ENCODE assay signal across 17 mouse cellular contexts in the genomic region with DNA sequence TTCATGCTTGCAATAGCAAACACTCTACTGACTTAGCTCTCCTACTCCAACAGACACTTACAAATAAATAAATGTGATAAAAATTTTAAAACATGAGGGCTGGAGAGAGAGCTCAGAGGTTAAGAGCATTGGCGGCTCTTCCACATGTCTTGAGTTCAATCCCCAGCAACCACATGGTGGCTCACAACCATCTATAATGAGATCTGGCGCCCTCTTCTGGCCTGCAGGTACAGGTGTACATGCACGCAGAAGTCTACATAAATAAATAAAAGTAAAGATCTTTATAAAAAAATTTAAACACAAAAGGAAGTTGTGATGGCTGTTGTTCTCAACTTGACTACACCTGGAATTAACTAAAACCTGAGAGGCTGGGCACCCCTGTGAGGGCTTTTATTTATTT. TPM values are rescaled to one million over a fixed set of nuclear protein-coding genes. Genes with fewer than 3 reads are reported as not detected.
DNase-seq lines count a peak whose midpoint lies in the region; ATAC-seq and TF ChIP-seq lines count a peak whose summit lies in the region.
"Had no signal": no experiment of that assay in that cellular context is flagged by ENCODE, and none has a peak within 500 bp of the region (broad histone marks: within the 10 kb centered on the region; RNA-seq: fewer than 3 reads in every experiment).

No protein-coding gene starts in this region.

- TF ChIP-seq POLR2A in MEL (IDR thresholded peaks at IDR 0.05; ENCODE audit: control insufficient read depth in 1 of 2, insufficient read depth in 1 of 2, low read depth in 1 of 2, low read length in 2 of 2, poor library complexity in 1 of 2), result no peak
- TF ChIP-seq POLR2A in small intestine, adult 2 months (IDR thresholded peaks at IDR 0.05; ENCODE audit: low read depth, low read length), result no peak

- peak; percentile 56 for TF ChIP-seq RAD21 in MEL (IDR thresholded peaks at IDR 0.05; ENCODE audit: low read depth, low read length)

- H3K9me3 ChIP-seq in liver, postnatal 0 days (ENCODE audit: low read length), result no peaks in the 10 kb centered on the region
- H3K9me3 ChIP-seq in MEL (replicated peaks; ENCODE audit: insufficient read depth, low read length), result no peaks in the 10 kb centered on the region
- no peaks in the 10 kb centered on the region for H3K9me3 ChIP-seq in hindbrain, postnatal 0 days (ENCODE audit: low read length)
- H3K9me3 ChIP-seq: embryonic facial prominence, embryonic 13.5 days; forebrain, embryonic 15.5 days; lung, embryonic 15.5 days; midbrain, embryonic 10.5 days had no signal

- peaks cover 27% of the 10 kb centered on the region for H3K4me1 ChIP-seq in liver, postnatal 0 days (ENCODE audit: insufficient read depth)
- peaks cover 6 to 33% of the 10 kb centered on the region in 2 experiments for H3K4me1 ChIP-seq in MEL (ENCODE audit: control insufficient read depth in 1 of 2, insufficient read depth in 2 of 2, low read length in 2 of 2)
- H3K4me1 ChIP-seq in small intestine, adult 2 months (ENCODE audit: control insufficient read depth, insufficient read depth, insufficient read length, low read length), result peaks cover 17% of the 10 kb centered on the region
- no peaks in the 10 kb centered on the region for H3K4me1 ChIP-seq in hindbrain, postnatal 0 days (ENCODE audit: insufficient read depth, low read length)

- no peak for TF ChIP-seq EP300 in liver, postnatal 0 days (IDR thresholded peaks at IDR 0.05; ENCODE audit: low read depth)
- no peak for TF ChIP-seq EP300 in MEL (IDR thresholded peaks at IDR 0.05; ENCODE audit: low read depth in 1 of 2, low read length in 2 of 2)

- no peak for ATAC-seq in liver, postnatal 0 days
- ATAC-seq in hindbrain, postnatal 0 days, result no peak
- ATAC-seq: forebrain, embryonic 15.5 days; hindbrain, embryonic 16.5 days had no signal

- no peaks in the 10 kb centered on the region for H3K79me2 ChIP-seq in MEL (ENCODE audit: control insufficient read depth, insufficient read depth, low read length, poor library complexity)

- H3K27me3 ChIP-seq in liver, postnatal 0 days (ENCODE audit: insufficient read depth, low read length), result no peaks in the 10 kb centered on the region
- H3K27me3 ChIP-seq in MEL (ENCODE audit: control insufficient read depth in 1 of 2, insufficient read depth in 2 of 2, low read length in 2 of 2), result no peaks in the 10 kb centered on the region
- H3K27me3 ChIP-seq in small intestine, adult 2 months (ENCODE audit: control insufficient read depth, insufficient read depth, low read length), result no peaks in the 10 kb centered on the region
- H3K27me3 ChIP-seq in hindbrain, postnatal 0 days (ENCODE audit: insufficient read depth, low read length), result no peaks in the 10 kb centered on the region
- H3K27me3 ChIP-seq: embryonic facial prominence, embryonic 13.5 days; forebrain, embryonic 15.5 days; lung, embryonic 15.5 days had no signal

- H3K27ac ChIP-seq in liver, postnatal 0 days (ENCODE audit: low read depth), result peak overlapping the region; percentile 75
- no peak overlapping the region for H3K27ac ChIP-seq in MEL (ENCODE audit: control insufficient read depth, low read depth, low read length)
- no peak overlapping the region for H3K27ac ChIP-seq in small intestine, adult 2 months (ENCODE audit: insufficient read depth, low read depth, low read length)
- H3K27ac ChIP-seq in hindbrain, postnatal 0 days, result no peak overlapping the region
- H3K27ac ChIP-seq: embryonic facial prominence, embryonic 13.5 days; forebrain, embryonic 15.5 days; lung, embryonic 15.5 days; midbrain, embryonic 10.5 days had no signal

- no peaks in the 10 kb centered on the region for H3K36me3 ChIP-seq in liver, postnatal 0 days (replicated peaks; ENCODE audit: insufficient read depth, low read length)
- peaks cover 0 to 11% of the 10 kb centered on the region in 2 experiments; a peak in 2 of 4 replicates for H3K36me3 ChIP-seq in MEL (ENCODE audit: control insufficient read depth in 1 of 2, insufficient read depth in 2 of 2, low read length in 2 of 2)
- H3K36me3 ChIP-seq in small intestine, adult 2 months (ENCODE audit: control insufficient read depth, insufficient read depth, low read length), result no peaks in the 10 kb centered on the region
- H3K36me3 ChIP-seq in hindbrain, postnatal 0 days (ENCODE audit: insufficient read depth, low read length), result no peaks in the 10 kb centered on the region
- H3K36me3 ChIP-seq: embryonic facial prominence, embryonic 13.5 days; forebrain, embryonic 15.5 days; lung, embryonic 15.5 days; midbrain, embryonic 10.5 days had no signal

- DNase-seq in liver, postnatal 0 days, result no peak
- no peak for DNase-seq in liver
- peak; percentile 44 for DNase-seq in CD4-positive helper T cell, adult 2 months (ENCODE audit: low read depth, low spot score)
- DNase-seq in MEL (ENCODE audit: low read depth, low spot score), result peak; percentile 47
- no peak for DNase-seq in hindbrain, postnatal 0 days (ENCODE audit: low spot score)
- DNase-seq in adrenal gland, postnatal 25 days, result no peak
- DNase-seq: cerebellum, postnatal 25 days had no signal

- H3K9ac ChIP-seq in liver, postnatal 0 days (replicated peaks), result no peak overlapping the region
- H3K9ac ChIP-seq in MEL (ENCODE audit: control insufficient read depth, low read depth, low read length, poor library complexity, severe bottlenecking), result no peak overlapping the region
- H3K9ac ChIP-seq in hindbrain, postnatal 0 days (replicated peaks; ENCODE audit: low read length), result no peak overlapping the region
- H3K9ac ChIP-seq: embryonic facial prominence, embryonic 13.5 days; forebrain, embryonic 15.5 days; lung, embryonic 15.5 days had no signal

- H3K4me2 ChIP-seq in liver, postnatal 0 days (ENCODE audit: low read depth, low read length), result no peak overlapping the region
- no peak overlapping the region for H3K4me2 ChIP-seq in hindbrain, postnatal 0 days (ENCODE audit: low read depth, low read length)
- H3K4me2 ChIP-seq: embryonic facial prominence, embryonic 13.5 days; forebrain, embryonic 15.5 days; lung, embryonic 15.5 days had no signal

- H3K4me3 ChIP-seq in liver, postnatal 0 days (ENCODE audit: low read depth, low read length), result no peak overlapping the region
- H3K4me3 ChIP-seq in MEL (ENCODE audit: control insufficient read depth in 1 of 2, insufficient read depth in 1 of 2, low read depth in 2 of 2, low read length in 2 of 2), result no peak overlapping the region
- H3K4me3 ChIP-seq in small intestine, adult 2 months (ENCODE audit: low read depth, low read length), result no peak overlapping the region
- H3K4me3 ChIP-seq in hindbrain, postnatal 0 days (ENCODE audit: low read length), result no peak overlapping the region
- H3K4me3 ChIP-seq: embryonic facial prominence, embryonic 13.5 days; forebrain, embryonic 15.5 days; lung, embryonic 15.5 days; midbrain, embryonic 10.5 days had no signal

- TF ChIP-seq CTCF in liver, postnatal 0 days (IDR thresholded peaks at IDR 0.05; ENCODE audit: low read depth), result peak; percentile 64
- TF ChIP-seq CTCF in MEL (IDR thresholded peaks at IDR 0.05 in 2 of 3, conservative IDR thresholded peaks at IDR 0.05 in 1 of 3; ENCODE audit: control insufficient read depth in 1 of 3, insufficient read depth in 1 of 3, low read depth in 2 of 3, low read length in 3 of 3, poor library complexity in 1 of 3, severe bottlenecking in 1 of 3), result peak; percentile 40 to 77 (median 63)
- peak; percentile 54; the same call in 1 of the 2 replicates for TF ChIP-seq CTCF in small intestine, adult 2 months (IDR thresholded peaks at IDR 0.05; ENCODE audit: extremely low read depth, insufficient read length, insufficient replicate concordance, low read depth, low read length)
- no peak; the same call in 1 of the 2 replicates for TF ChIP-seq CTCF in hindbrain, postnatal 0 days (IDR thresholded peaks at IDR 0.05; ENCODE audit: low read depth)

- WGBS in liver, postnatal 0 days (ENCODE audit: insufficient replicate concordance), result 71% methylated on average over 3 of the region's 3 CpGs
- 87% methylated on average over 3 of the region's 3 CpGs for WGBS in small intestine, adult 2 months
- WGBS in hindbrain, postnatal 0 days, result 64% methylated on average over 3 of the region's 3 CpGs

TF ChIP-seq in MEL, 35 proteins besides CTCF, POLR2A, EP300 and RAD21 (continues in another document):
- no peak for TF ChIP-seq HCFC1 (IDR thresholded peaks at IDR 0.05; ENCODE audit: low read depth, low read length)
- TF ChIP-seq POLR2AphosphoS5 (IDR thresholded peaks at IDR 0.05; ENCODE audit: borderline replicate concordance, low read depth, low read length), result no peak
- peak; percentile 63 for TF ChIP-seq SMC3 (IDR thresholded peaks at IDR 0.05; ENCODE audit: low read depth, low read length)
- no peak for TF ChIP-seq ZKSCAN1 (IDR thresholded peaks at IDR 0.05; ENCODE audit: low read depth, low read length)

RNA-seq across cellular contexts. Expression of a gene that starts 14.9 kb away (rescaled TPM):
- 24.1 and 30.1 TPM in 2 replicates for polyA plus RNA-seq in liver, postnatal 0 days (2015; fragmentation: Nextera tagmentation; extraction: Ambion mirVana)
- 23.6 and 31.8 TPM in 2 replicates for total RNA-seq in MEL (2012; rRNA removed)
- 10 to 100 TPM in 1 of 2 experiments, not detected in 1; 19.3 TPM for polyA plus RNA-seq in MEL (2012; ENCODE audit: insufficient read depth in 1 of 2, insufficient read length in 2 of 2, low read depth in 1 of 2, low replicate concordance in 2 of 2, missing spikeins in 1 of 2)
- polyA plus RNA-seq in small intestine, adult 2 months (2012; rRNA removed), result 16.7 and 29.0 TPM in 2 replicates
- total RNA-seq in hindbrain, postnatal 0 days (2014; rRNA removed), result 41.8 and 61.5 TPM in 2 replicates
- polyA plus RNA-seq in hindbrain, postnatal 0 days (2015; fragmentation: Nextera tagmentation; extraction: Ambion mirVana), result 50.7 and 54.5 TPM in 2 replicates
- 19.7 and 24.3 TPM in 2 replicates for total RNA-seq in adrenal gland, postnatal 25 days (2021)

RNA-seq across cellular contexts. Expression of a gene that starts 17.3 kb away (rescaled TPM):
- 1.8 and 1.9 TPM in 2 replicates for polyA plus RNA-seq in liver, postnatal 0 days (2015; fragmentation: Nextera tagmentation; extraction: Ambion mirVana)
- 3.7 and 5.8 TPM in 2 replicates for total RNA-seq in MEL (2012; rRNA removed)
- 1 to 10 TPM in 1 of 2 experiments, not detected in 1; 6.9 TPM for polyA plus RNA-seq in MEL (2012; ENCODE audit: insufficient read depth in 1 of 2, insufficient read length in 2 of 2, low read depth in 1 of 2, low replicate concordance in 2 of 2, missing spikeins in 1 of 2)
- 4.0 and 7.1 TPM in 2 replicates for polyA plus RNA-seq in small intestine, adult 2 months (2012; rRNA removed)
- total RNA-seq in hindbrain, postnatal 0 days (2014; rRNA removed), result 22.9 and 23.1 TPM in 2 replicates
- polyA plus RNA-seq in hindbrain, postnatal 0 days (2015; fragmentation: Nextera tagmentation; extraction: Ambion mirVana), result 5.1 and 5.2 TPM in 2 replicates
- total RNA-seq in adrenal gland, postnatal 25 days (2021), result 24.6 and 26.0 TPM in 2 replicates

RNA-seq across cellular contexts. Expression of a gene that starts 34.6 kb away (rescaled TPM):
- not detected in 2 replicates for polyA plus RNA-seq in liver, postnatal 0 days (2015; fragmentation: Nextera tagmentation; extraction: Ambion mirVana)
- not detected in 2 replicates for total RNA-seq in MEL (2012; rRNA removed)
- polyA plus RNA-seq in MEL (2012; ENCODE audit: insufficient read depth in 1 of 2, insufficient read length in 2 of 2, low read depth in 1 of 2, low replicate concordance in 2 of 2, missing spikeins in 1 of 2), result not detected
- not detected in 2 replicates for polyA plus RNA-seq in small intestine, adult 2 months (2012; rRNA removed)
- not detected in 2 replicates for total RNA-seq in hindbrain, postnatal 0 days (2014; rRNA removed)
- 0.05 TPM in 1 of 2 replicates, not detected in the other for polyA plus RNA-seq in hindbrain, postnatal 0 days (2015; fragmentation: Nextera tagmentation; extraction: Ambion mirVana)
- not detected in 2 replicates for total RNA-seq in adrenal gland, postnatal 25 days (2021)
- total RNA-seq: gastrocnemius, postnatal 4 days; left cerebral cortex, postnatal 14 days had no signal
- polyA plus RNA-seq: embryonic facial prominence, embryonic 13.5 days; forebrain, embryonic 15.5 days; heart, embryonic 16.5 days; hindbrain, embryonic 16.5 days; lung, embryonic 15.5 days; midbrain, embryonic 10.5 days; neural tube, embryonic 11.5 days had no signal

Comparison
In these comparisons a context has a peak if more than half of its experiments do, and no peak if none do; other contexts are left out.
1. DNase-seq: peak in CD4-positive helper T cell, adult 2 months (single experiment) and MEL (single experiment); none in liver, postnatal 0 days (single experiment), liver (single experiment), hindbrain, postnatal 0 days (single experiment) and adrenal gland, postnatal 25 days (single experiment).